Comparison of ENCODE assay signal across 24 mouse cellular contexts in genomic region chr4:48423738-48424137, GRCm38 (mm10). TPM values are rescaled to one million over a fixed set of nuclear protein-coding genes. Genes with fewer than 3 reads are reported as not detected.
DNase-seq lines count a peak whose midpoint lies in the region; ATAC-seq and TF ChIP-seq lines count a peak whose summit lies in the region.
"Had no signal": no experiment of that assay in that cellular context is flagged by ENCODE, and none has a peak within 500 bp of the region (broad histone marks: within the 10 kb centered on the region; RNA-seq: fewer than 3 reads in every experiment).

No protein-coding gene starts in this region.

- TF ChIP-seq CTCF in liver, postnatal 0 days (IDR thresholded peaks at IDR 0.05; ENCODE audit: low read depth), result no peak

- DNase-seq in heart, postnatal 10 days, result no peak
- DNase-seq in liver, embryonic 11.5 days (ENCODE audit: low spot score), result peak; percentile 21
- no peak for DNase-seq in liver, postnatal 0 days
- DNase-seq in spleen, postnatal 10 days (ENCODE audit: low spot score in 2 of 2), result no peak
- DNase-seq in adrenal gland, postnatal 36 days, result no peak
- DNase-seq: adrenal gland, postnatal 10 days; B cell, adult 2 months; cerebellum, adult 2 months; cerebellum, postnatal 10 days; embryo, embryonic 11 days; gastrocnemius, postnatal 36 days; heart, postnatal 36 days had no signal

- H3K9me3 ChIP-seq in heart, embryonic 13.5 days, result no peaks in the 10 kb centered on the region
- no peaks in the 10 kb centered on the region for H3K9me3 ChIP-seq in liver, embryonic 11.5 days (ENCODE audit: control insufficient read depth, low read length)
- no peaks in the 10 kb centered on the region for H3K9me3 ChIP-seq in liver, postnatal 0 days (ENCODE audit: low read length)
- no peaks in the 10 kb centered on the region for H3K9me3 ChIP-seq in intestine, embryonic 15.5 days
- no peaks in the 10 kb centered on the region for H3K9me3 ChIP-seq in stomach, embryonic 15.5 days
- H3K9me3 ChIP-seq: embryonic facial prominence, embryonic 15.5 days; forebrain, embryonic 10.5 days; forebrain, embryonic 15.5 days; G1E; heart, embryonic 15.5 days had no signal

- peaks cover 23% of the 10 kb centered on the region for H3K4me1 ChIP-seq in heart, embryonic 13.5 days
- H3K4me1 ChIP-seq in liver, embryonic 11.5 days (replicated peaks; ENCODE audit: control insufficient read depth, insufficient read depth, low read length), result no peaks in the 10 kb centered on the region; the same call in 1 of the 2 replicates
- H3K4me1 ChIP-seq in liver, postnatal 0 days (ENCODE audit: insufficient read depth), result no peaks in the 10 kb centered on the region
- 0 out of 2 replicates have a peak, but pooled peaks cover 5% of the 10 kb centered on the region for H3K4me1 ChIP-seq in intestine, embryonic 15.5 days (replicated peaks)
- no peaks in the 10 kb centered on the region for H3K4me1 ChIP-seq in stomach, embryonic 15.5 days
- H3K4me1 ChIP-seq: embryonic facial prominence, embryonic 15.5 days; forebrain, embryonic 15.5 days had no signal

- no peak overlapping the region for H3K4me3 ChIP-seq in heart, embryonic 13.5 days
- no peak overlapping the region for H3K4me3 ChIP-seq in liver, embryonic 11.5 days (ENCODE audit: low read depth, low read length)
- no peak overlapping the region for H3K4me3 ChIP-seq in liver, postnatal 0 days (ENCODE audit: low read depth, low read length)
- no peak overlapping the region for H3K4me3 ChIP-seq in intestine, embryonic 15.5 days (replicated peaks)
- H3K4me3 ChIP-seq in stomach, embryonic 15.5 days (replicated peaks), result no peak overlapping the region
- H3K4me3 ChIP-seq: embryonic facial prominence, embryonic 15.5 days; erythroblast, embryonic 14.5 days; forebrain, embryonic 10.5 days; forebrain, embryonic 15.5 days; heart, embryonic 10.5 days; heart, embryonic 15.5 days had no signal

- H3K9ac ChIP-seq in heart, embryonic 13.5 days, result 0 out of 2 replicates have a peak overlapping the region, but pooled peaks have one; percentile 2
- no peak overlapping the region for H3K9ac ChIP-seq in liver, embryonic 11.5 days (ENCODE audit: low read depth, low read length)
- no peak overlapping the region for H3K9ac ChIP-seq in liver, postnatal 0 days (replicated peaks)
- no peak overlapping the region for H3K9ac ChIP-seq in intestine, embryonic 15.5 days
- no peak overlapping the region for H3K9ac ChIP-seq in stomach, embryonic 15.5 days
- H3K9ac ChIP-seq: embryonic facial prominence, embryonic 15.5 days; forebrain, embryonic 15.5 days; heart, embryonic 15.5 days had no signal

- intact Hi-C loops in heart, postnatal 10 days (cut with DNase I), result no loop called here

- no peak overlapping the region for H3K4me2 ChIP-seq in heart, embryonic 13.5 days
- H3K4me2 ChIP-seq in liver, embryonic 11.5 days, result no peak overlapping the region
- no peak overlapping the region for H3K4me2 ChIP-seq in liver, postnatal 0 days (ENCODE audit: low read depth, low read length)
- H3K4me2 ChIP-seq in intestine, embryonic 15.5 days (replicated peaks), result no peak overlapping the region
- no peak overlapping the region for H3K4me2 ChIP-seq in stomach, embryonic 15.5 days
- H3K4me2 ChIP-seq: embryonic facial prominence, embryonic 15.5 days; forebrain, embryonic 15.5 days; heart, embryonic 15.5 days had no signal

- peaks cover 49% of the 10 kb centered on the region for H3K36me3 ChIP-seq in heart, embryonic 13.5 days
- H3K36me3 ChIP-seq in liver, embryonic 11.5 days (ENCODE audit: control insufficient read depth, insufficient read depth, low read length), result peaks cover 10% of the 10 kb centered on the region; the same call in 1 of the 2 replicates
- peaks cover 9% of the 10 kb centered on the region; the same call in 1 of the 2 replicates for H3K36me3 ChIP-seq in liver, postnatal 0 days (replicated peaks; ENCODE audit: insufficient read depth, low read length)
- H3K36me3 ChIP-seq in intestine, embryonic 15.5 days, result peaks cover 3% of the 10 kb centered on the region; the same call in 1 of the 2 replicates
- H3K36me3 ChIP-seq in stomach, embryonic 15.5 days, result 0 out of 2 replicates have a peak, but pooled peaks cover 7% of the 10 kb centered on the region

- WGBS in heart, embryonic 13.5 days, result 43% methylated on average over 2 of the region's 2 CpGs
- WGBS in liver, embryonic 11.5 days, result 50% methylated on average over 2 of the region's 2 CpGs
- WGBS in liver, postnatal 0 days (ENCODE audit: insufficient replicate concordance), result 50% methylated on average over 2 of the region's 2 CpGs
- 39% methylated on average over 2 of the region's 2 CpGs for WGBS in intestine, embryonic 15.5 days
- whole genome bisulfite sequencing in stomach, embryonic 15.5 days, result 33% methylated on average over 2 of the region's 2 CpGs

- H3K27me3 ChIP-seq in heart, embryonic 13.5 days (replicated peaks), result no peaks in the 10 kb centered on the region
- no peaks in the 10 kb centered on the region for H3K27me3 ChIP-seq in liver, embryonic 11.5 days (replicated peaks; ENCODE audit: control insufficient read depth, insufficient read depth, low read length)
- no peaks in the 10 kb centered on the region for H3K27me3 ChIP-seq in liver, postnatal 0 days (ENCODE audit: insufficient read depth, low read length)
- no peaks in the 10 kb centered on the region for H3K27me3 ChIP-seq in intestine, embryonic 15.5 days (replicated peaks)
- H3K27me3 ChIP-seq in stomach, embryonic 15.5 days (replicated peaks), result no peaks in the 10 kb centered on the region
- H3K27me3 ChIP-seq: embryonic facial prominence, embryonic 15.5 days; forebrain, embryonic 15.5 days; heart, embryonic 15.5 days had no signal

- H3K27ac ChIP-seq in heart, embryonic 13.5 days (replicated peaks), result no peak overlapping the region
- no peak overlapping the region for H3K27ac ChIP-seq in liver, embryonic 11.5 days (ENCODE audit: low read depth, low read length)
- H3K27ac ChIP-seq in liver, postnatal 0 days (ENCODE audit: low read depth), result no peak overlapping the region
- no peak overlapping the region for H3K27ac ChIP-seq in intestine, embryonic 15.5 days
- H3K27ac ChIP-seq in stomach, embryonic 15.5 days, result no peak overlapping the region
- H3K27ac ChIP-seq: embryonic facial prominence, embryonic 15.5 days; forebrain, embryonic 10.5 days; forebrain, embryonic 15.5 days; heart, embryonic 10.5 days; heart, embryonic 15.5 days; hindbrain, postnatal 0 days had no signal

- ATAC-seq in heart, embryonic 13.5 days (ENCODE audit: extremely low read depth, insufficient number of reproducible peaks, low FRiP score, low TSS enrichment), result no peak
- no peak for ATAC-seq in liver, embryonic 11.5 days (replicated peaks; ENCODE audit: low FRiP score)
- no peak for ATAC-seq in liver, postnatal 0 days
- ATAC-seq in intestine, embryonic 15.5 days, result peak; percentile 60
- ATAC-seq in stomach, embryonic 15.5 days (ENCODE audit: insufficient read depth, low FRiP score, low read depth), result 0 out of 2 replicates have a peak, but pooled peaks have one; percentile 27
- ATAC-seq: CD4-positive, CD25-positive, alpha-beta regulatory T cell, adult 4 months; forebrain, embryonic 15.5 days; hindbrain, postnatal 0 days had no signal

- no peak for TF ChIP-seq EP300 in liver, postnatal 0 days (IDR thresholded peaks at IDR 0.05; ENCODE audit: low read depth)

RNA-seq across cellular contexts. Expression of gene Tex10, which starts 49.5 kb away (rescaled TPM):
- polyA plus RNA-seq in heart, embryonic 13.5 days (2015; fragmentation: Nextera tagmentation; extraction: Ambion mirVana), result 30.4 and 34.3 TPM in 2 replicates
- 10 to 100 TPM; 12.1 to 12.3 TPM for total RNA-seq in heart, postnatal 10 days (2021)
- polyA plus RNA-seq in liver, embryonic 11.5 days (2014; fragmentation: Nextera tagmentation; extraction: Ambion mirVana), result 69.3 and 73.3 TPM in 2 replicates
- 9.8 and 11.0 TPM in 2 replicates for polyA plus RNA-seq in liver, postnatal 0 days (2015; fragmentation: Nextera tagmentation; extraction: Ambion mirVana)
- polyA plus RNA-seq in intestine, embryonic 15.5 days (2015; fragmentation: Nextera tagmentation; extraction: Ambion mirVana), result 45.7 and 50.5 TPM in 2 replicates
- polyA plus RNA-seq in stomach, embryonic 15.5 days (2015; fragmentation: Nextera tagmentation; extraction: Ambion mirVana), result 44.1 and 53.1 TPM in 2 replicates
- total RNA-seq in adrenal gland, postnatal 36 days (2021), result 10 to 100 TPM; 21.2 to 26.7 TPM

Comparison
In these comparisons a context has a peak if more than half of its experiments do, and no peak if none do; other contexts are left out.
1. ATAC-seq: peak in intestine, embryonic 15.5 days (single experiment) and stomach, embryonic 15.5 days (single experiment); none in heart, embryonic 13.5 days (single experiment), liver, embryonic 11.5 days (single experiment) and liver, postnatal 0 days (single experiment).